Mouse (Mus musculus) B cell, adult 2 months (primary cell): ENCODE data around the gene Casp8.
"Not testable (repeated sequence)": the region's sequence is repeated elsewhere in the genome, so short reads cannot be mapped to it uniquely, and the experiment has no call there.

Source experiments
- DNase-seq, 2 experiments: peaks; one replicate each; pipeline ENCODE4 v3.0.0; 2022

Gene Casp8

GRCm38 (mm10) chr1:58801558-58802285 is 6.5 kb downstream of the Casp8 start:
- peak; percentile 14 to 34 for DNase-seq

- peak; percentile 77 to 78 for DNase-seq
Measured at GRCm38 (mm10) chr1:58802322-58803273, 7.4 kb downstream of the Casp8 start.

- DNase-seq: peak; percentile 27 to 34
Measured at GRCm38 (mm10) chr1:58803531-58803930, 8.4 kb downstream of the Casp8 start.

GRCm38 (mm10) chr1:58806651-58807050 is 11.5 kb downstream of the Casp8 start:
- DNase-seq: peak; percentile 42 to 43

- no peak for DNase-seq
Measured at GRCm38 (mm10) chr1:58826319-58826718, 31.1 kb downstream of the Casp8 start.

DNA sequence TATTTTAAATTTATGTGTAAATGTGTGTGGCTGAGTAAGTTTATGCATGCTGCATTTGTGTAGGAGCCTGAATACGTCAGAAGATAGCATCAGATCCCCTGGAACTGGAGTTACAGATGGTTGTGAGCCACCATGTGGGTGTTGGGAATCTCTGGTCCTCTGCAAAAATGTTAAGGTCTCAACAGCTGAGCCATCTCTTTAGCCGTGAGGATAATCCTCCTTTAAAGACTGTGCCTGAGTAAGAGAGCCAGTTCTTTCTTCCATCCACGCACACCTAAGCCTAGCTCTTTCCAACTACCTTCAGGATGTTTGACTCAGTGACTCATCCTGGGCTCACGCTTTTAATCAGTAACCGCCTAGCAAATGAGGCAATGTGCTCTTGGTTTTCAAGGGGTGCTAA is 35.6 kb downstream of the Casp8 start:
- DNase-seq: no peak

DNA sequence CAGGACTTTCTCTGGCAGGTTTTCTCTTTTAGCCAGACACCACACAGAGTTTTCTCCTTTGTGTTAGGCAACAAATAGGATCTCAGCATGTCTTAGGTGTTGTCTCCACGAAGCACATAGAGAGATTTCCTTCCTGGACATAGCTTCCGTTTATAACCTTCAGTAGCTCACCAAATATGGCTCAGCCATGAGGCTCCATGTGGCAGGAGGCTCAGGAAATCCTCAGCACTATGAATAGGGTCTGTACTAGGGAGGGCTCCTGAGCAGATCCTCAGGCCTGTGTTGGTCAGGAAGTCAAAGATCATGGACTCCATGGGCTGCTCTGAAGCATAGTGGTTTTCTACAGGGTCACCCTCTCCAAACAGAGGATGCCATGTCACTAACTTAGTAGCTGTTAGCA is 37.0 kb downstream of the Casp8 start:
- DNase-seq: no peak

- DNase-seq: not testable (repeated sequence)
Measured at GRCm38 (mm10) chr1:58856811-58857210, 61.6 kb downstream of the Casp8 start.

GRCm38 (mm10) chr1:58859131-58859530 is 64.0 kb downstream of the Casp8 start:
- DNase-seq: not testable (repeated sequence)

- DNase-seq: peak; percentile 27 to 30
Measured at GRCm38 (mm10) chr1:58859738-58860365, 64.7 kb downstream of the Casp8 start.

DNA sequence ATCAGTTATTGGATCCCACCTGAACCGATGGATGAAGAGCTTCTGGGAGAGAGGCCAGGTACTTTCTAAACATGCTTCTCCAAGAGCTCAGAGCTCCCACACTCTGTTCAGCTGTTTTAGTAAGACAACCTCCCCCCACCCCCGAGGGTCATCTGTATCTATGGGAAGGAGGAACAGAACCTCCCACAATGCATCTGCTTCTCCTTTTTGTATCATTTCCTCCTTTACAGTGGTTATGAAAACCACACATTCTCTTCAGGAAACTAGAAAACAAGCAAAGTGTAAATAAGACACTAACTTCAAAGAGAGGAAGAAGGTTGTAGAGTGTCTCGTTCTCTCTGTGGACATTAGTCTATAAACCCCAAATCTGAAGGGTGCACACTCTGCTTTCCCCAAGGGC is 65.4 kb downstream of the Casp8 start:
- peak; percentile 29 to 30 for DNase-seq

- DNase-seq: not testable (repeated sequence)
Measured at GRCm38 (mm10) chr1:58876500-58876899, 81.3 kb downstream of the Casp8 start.

DNA sequence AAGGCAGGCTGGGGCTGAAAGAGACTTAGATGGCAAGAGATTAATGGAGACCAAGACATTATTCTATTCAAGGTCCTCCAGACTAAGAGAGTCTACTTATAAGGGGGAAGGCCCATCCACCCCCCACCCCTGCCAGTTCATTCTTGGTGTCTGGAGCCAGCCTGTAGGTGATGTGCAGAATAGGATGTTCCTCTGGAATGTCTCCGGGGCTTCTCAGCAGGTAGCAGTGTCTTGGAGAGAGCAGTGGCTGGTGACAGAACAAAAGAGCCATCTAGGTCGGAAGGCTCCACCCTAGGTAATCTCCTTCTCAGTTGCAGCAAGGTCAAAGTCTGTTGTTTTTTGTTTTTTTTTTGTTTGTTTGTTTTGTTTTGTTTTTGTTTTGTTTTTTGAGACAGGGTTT is 84.1 kb downstream of the Casp8 start:
- DNase-seq: not testable (repeated sequence)

- DNase-seq: peak; percentile 44 to 50
Measured at GRCm38 (mm10) chr1:58883279-58883678, 88.1 kb downstream of the Casp8 start.

DNA sequence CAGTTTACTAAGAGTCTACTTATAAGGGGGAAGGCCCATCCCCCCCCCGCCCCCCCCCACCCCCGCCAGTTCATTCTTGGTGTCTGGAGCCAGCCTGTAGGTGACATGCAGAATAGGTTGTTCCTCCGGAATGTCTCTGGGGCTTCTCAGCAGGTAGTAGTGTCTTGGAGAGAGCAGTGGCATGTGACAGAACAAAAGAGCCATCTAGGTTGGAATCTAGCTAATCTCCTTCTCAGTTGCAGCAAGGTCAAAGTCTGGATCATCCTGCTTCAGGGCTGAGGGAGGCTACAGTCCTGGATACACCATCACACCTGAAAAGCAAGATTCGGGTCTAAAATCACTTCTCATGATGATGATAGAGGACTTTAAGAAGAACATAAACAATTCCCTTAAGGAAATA is 90.5 kb downstream of the Casp8 start:
- no peak for DNase-seq

DNA sequence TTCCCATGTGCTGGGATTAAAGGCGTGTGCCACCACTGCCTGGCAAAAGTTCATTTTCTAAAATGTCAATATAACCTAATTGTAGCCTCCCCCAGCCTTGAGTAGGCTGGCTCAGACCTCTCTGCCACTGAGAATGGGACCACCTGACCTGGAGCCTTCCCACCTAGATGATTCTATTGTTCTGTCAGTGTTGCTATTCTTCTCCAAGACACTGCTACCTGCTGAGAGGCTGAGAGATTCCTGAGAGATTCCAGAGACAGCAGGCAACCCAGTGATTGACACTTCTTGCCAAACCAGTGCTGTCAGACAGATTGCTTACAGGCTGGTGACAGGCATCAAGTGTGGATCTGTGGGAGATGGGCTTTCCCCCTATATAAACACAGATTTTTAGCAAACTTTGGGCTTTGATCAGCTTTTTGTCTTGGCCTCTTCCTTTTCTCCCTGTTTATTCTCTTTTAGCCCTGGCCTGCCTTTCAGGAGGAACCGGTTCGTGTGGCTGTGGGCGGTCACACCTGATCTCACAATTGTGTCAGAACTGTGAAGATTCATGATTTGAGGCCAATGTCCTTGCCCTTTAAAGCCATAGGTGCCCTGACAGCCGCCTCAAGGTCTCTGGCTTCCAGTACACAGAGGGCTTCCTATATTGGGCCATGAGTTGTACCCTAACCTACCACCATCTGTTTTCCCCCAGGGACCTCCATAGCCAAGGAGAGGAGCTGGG is 94.8 kb downstream of the Casp8 start:
- peak in 1 of 2 experiments; percentile 14 for DNase-seq

GRCm38 (mm10) chr1:58890697-58891290 is 95.6 kb downstream of the Casp8 start:
- DNase-seq: not testable (repeated sequence)

DNA sequence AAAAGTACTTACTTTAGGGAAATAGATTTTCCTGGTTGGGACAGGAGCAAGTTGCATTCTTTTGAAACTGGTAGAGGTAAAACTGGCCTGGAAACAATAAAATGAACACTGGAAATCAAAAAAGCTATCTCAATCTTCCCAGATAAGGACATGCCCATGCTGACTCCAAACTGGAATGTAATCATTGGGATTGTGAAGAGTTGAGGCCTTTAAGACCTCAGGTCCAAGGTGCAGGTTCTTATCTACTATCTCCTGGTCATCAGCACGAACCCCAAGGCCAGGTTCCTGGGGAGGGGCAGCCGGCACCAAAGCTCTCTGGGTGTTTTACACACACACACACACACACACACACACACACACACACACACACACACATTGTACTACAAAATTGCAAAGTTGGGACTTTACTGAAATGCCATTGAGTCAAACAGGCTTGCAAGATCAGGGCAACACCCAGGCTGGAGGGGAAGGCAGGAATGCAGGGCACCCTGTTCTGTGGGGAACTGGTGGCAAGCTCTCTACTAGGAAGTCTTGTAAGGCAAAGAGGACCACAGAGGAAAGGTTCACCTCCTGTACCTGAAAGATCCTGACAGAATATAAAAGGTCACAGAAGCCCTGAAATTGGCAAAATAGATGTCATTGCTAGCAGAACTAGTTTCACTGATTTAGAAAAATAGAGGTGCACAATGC is 96.5 kb downstream of the Casp8 start:
- not testable (repeated sequence) for DNase-seq

GRCm38 (mm10) chr1:58892386-58892785 is 97.2 kb downstream of the Casp8 start:
- DNase-seq: not testable (repeated sequence)
